Mouse (Mus musculus) cerebellum, adult 2 months (tissue): ENCODE data around the gene Ikzf3.

Source experiments
- CTCF ChIP-seq: fragments of 200-500 bp; IDR thresholded peaks from 2 replicates; pipeline ENCODE4 v1.5.1; 2011; ENCODE audit warnings: low read depth, mild to moderate bottlenecking, control low read depth, low read length, moderate library complexity, borderline replicate concordance; ENCODE audit not compliant: insufficient read depth
- POLR2A ChIP-seq: fragments of 200-500 bp; IDR thresholded peaks from 2 replicates; pipeline ENCODE4 v1.6.1; 2011; ENCODE audit warnings: low read length, control low read depth, borderline replicate concordance; ENCODE audit not compliant: insufficient read depth

GRCm38 (mm10) chr11:98449921-98450771 is 95.7 kb downstream of the Ikzf3 start:
- no peak for TF ChIP-seq CTCF
- TF ChIP-seq POLR2A, result no peak
